Mouse (Mus musculus) MEL (cell line): ENCODE results near the gene Slc16a6.

Source experiments
- CTCF ChIP-seq, 3 experiments: IDR thresholded peaks in 2 of 3; conservative IDR thresholded peaks in 1 of 3; 2 replicates each; pipeline ENCODE4 v1.5.1; 2011 to 2012; ENCODE audit warnings: low read length in 3 of 3, low read depth in 2 of 3, mild to moderate bottlenecking in 2 of 3, improper control_type of control experiment in 1 of 3, inconsistent platforms in 1 of 3, mixed read lengths in 1 of 3, moderate library complexity in 1 of 3; ENCODE audit not compliant: control insufficient read depth in 1 of 3, insufficient read depth in 1 of 3, poor library complexity in 1 of 3, severe bottlenecking in 1 of 3
- MAX ChIP-seq: IDR thresholded peaks from 2 replicates; pipeline ENCODE4 v1.6.1; 2011; ENCODE audit warnings: low read length, improper control_type of control experiment
- TBP ChIP-seq: IDR thresholded peaks from 2 replicates; pipeline ENCODE4 v1.8.0; 2011; ENCODE audit warnings: low read depth, low read length, improper control_type of control experiment

DNA sequence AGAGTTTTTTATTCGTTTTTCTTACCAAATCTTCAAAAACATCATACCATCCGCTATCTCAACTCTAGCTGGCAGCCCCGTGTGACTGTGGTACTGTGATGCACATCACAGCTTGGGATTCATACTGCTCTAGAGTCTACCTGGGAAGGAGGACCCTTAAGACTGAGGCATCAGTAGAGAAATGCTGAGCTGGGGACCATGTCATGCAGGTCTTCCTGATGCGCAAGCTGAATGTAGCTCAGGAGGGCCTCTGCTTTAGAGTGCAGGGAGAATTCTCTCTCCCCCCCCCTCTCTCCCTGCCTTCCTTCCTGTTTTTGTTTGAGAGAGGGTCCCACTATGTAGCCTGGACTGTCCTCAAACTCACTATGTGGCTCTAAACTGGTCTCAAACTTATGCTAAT is 32.8 kb downstream of the Slc16a6 start:
- no peak for TF ChIP-seq CTCF (IDR thresholded peaks at IDR 0.05 in 2 of 3, conservative IDR thresholded peaks at IDR 0.05 in 1 of 3; ENCODE audit: control insufficient read depth in 1 of 3, insufficient read depth in 1 of 3, low read depth in 2 of 3, low read length in 3 of 3, poor library complexity in 1 of 3, severe bottlenecking in 1 of 3)
- no peak for TF ChIP-seq MAX
- TF ChIP-seq TBP = no peak
